Mouse (Mus musculus) hindbrain, embryonic 14.5 days (tissue): ENCODE results near the gene Gm4778. TPM values are rescaled to one million over a fixed set of nuclear protein-coding genes. Genes with fewer than 3 reads are reported as not detected.
A peak's percentile ranks its signal among the peaks of the same experiment; 100 is the strongest.
"Not testable (repeated sequence)": the region's sequence is repeated elsewhere in the genome, so short reads cannot be mapped to it uniquely, and the experiment has no call there.

Source experiments
- ATAC-seq: fragments of 200-750 bp; cut with Nextera tagmentation; 2 replicates; pipeline ENCODE4 v1.8.0; 2017; ENCODE audit warnings: moderate number of reproducible peaks, mild to moderate bottlenecking, moderate TSS enrichment, moderate library complexity; ENCODE audit not compliant: low FRiP score
- DNase-seq: peaks from one replicate; pipeline ENCODE4 v3.0.0-alpha.2; 2015; ENCODE audit warnings: low spot score
- H3K27ac ChIP-seq: fragments of 300-500 bp; sonication (generic); 2 replicates; pipeline ENCODE4 v1.5.1; 2014; ENCODE audit warnings: mild to moderate bottlenecking, moderate library complexity
- H3K27me3 ChIP-seq: fragments of 300-500 bp; sonication (generic); 2 replicates; pipeline ENCODE4 v1.6.1; 2014; ENCODE audit warnings: mild to moderate bottlenecking, low read length, mixed read lengths; ENCODE audit not compliant: control insufficient read depth, insufficient read depth
- H3K36me3 ChIP-seq: fragments of 300-500 bp; sonication (generic); replicated peaks from 2 replicates; pipeline ENCODE4 v1.6.1; 2014; ENCODE audit not compliant: control insufficient read depth, insufficient read depth
- H3K4me1 ChIP-seq: fragments of 300-500 bp; sonication (generic); replicated peaks from 2 replicates; pipeline ENCODE4 v1.6.1; 2014; ENCODE audit warnings: antibody characterized with exemption, low read length, mixed read lengths; ENCODE audit not compliant: control insufficient read depth, insufficient read depth
- H3K4me2 ChIP-seq: fragments of 300-500 bp; sonication (generic); replicated peaks from 2 replicates; pipeline ENCODE4 v1.6.1; 2014; ENCODE audit warnings: mild to moderate bottlenecking, moderate library complexity
- H3K4me3 ChIP-seq: fragments of 300-500 bp; sonication (generic); replicated peaks from 2 replicates; pipeline ENCODE4 v1.5.1; 2014; ENCODE audit warnings: mild to moderate bottlenecking, low read length
- H3K9ac ChIP-seq: fragments of 300-500 bp; sonication (generic); 2 replicates; pipeline ENCODE4 v1.6.1; 2014
- H3K9me3 ChIP-seq: fragments of 300-500 bp; sonication (generic); 2 replicates; pipeline ENCODE4 v1.6.1; 2016; ENCODE audit warnings: low read length; ENCODE audit not compliant: control insufficient read depth
- WGBS: fragments of 180-500 bp; shearing (Covaris S2); extraction: QIAGEN DNeasy Blood & Tissue Kit; methylation state at CpG from one replicate; pipeline ENCODE4 v1.1.7; 2014; 5-methylcytosine and 5-hydroxymethylcytosine counted together
- polyA plus RNA-seq: library from polyadenylated mRNA; unstranded; fragments of >200 nt; fragmentation: Nextera tagmentation; extraction: Ambion mirVana; gene quantifications from 2 replicates; pipeline ENCODE4 v1.2.1, GENCODE M21; 2014

Gm4778 gene
- polyA plus RNA-seq: not detected in 2 replicates

DNA sequence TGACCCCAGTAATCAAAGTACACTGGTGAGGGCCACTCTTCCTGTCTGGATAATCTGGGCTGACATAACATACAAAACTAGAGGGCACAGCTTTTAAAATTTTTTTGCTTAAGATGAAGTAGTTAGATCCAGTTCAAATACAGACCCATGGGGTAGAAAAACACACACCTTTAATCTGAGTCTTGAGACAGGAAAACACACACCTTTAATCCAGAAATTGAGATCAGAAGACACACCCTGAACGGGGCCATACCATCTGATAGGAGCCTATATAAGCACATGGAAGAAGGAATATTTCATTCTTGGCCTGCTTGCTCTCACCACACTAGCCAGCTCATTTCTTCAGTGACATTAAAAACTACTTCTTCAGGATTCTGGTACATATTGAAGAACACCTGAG lies at the start of gene Gm4778:
Gm4778 (plus strand) TSS at position 301 of the 400 bp plus-strand sequence.
- H3K4me3 ChIP-seq, H3K9ac ChIP-seq, H3K9me3 ChIP-seq, H3K36me3 ChIP-seq, H3K4me2 ChIP-seq, DNase-seq, H3K27ac ChIP-seq, ATAC-seq, H3K27me3 ChIP-seq, H3K4me1 ChIP-seq: not testable (repeated sequence)
- 100% methylated on average over 1 of the region's 1 CpGs for WGBS

DNA sequence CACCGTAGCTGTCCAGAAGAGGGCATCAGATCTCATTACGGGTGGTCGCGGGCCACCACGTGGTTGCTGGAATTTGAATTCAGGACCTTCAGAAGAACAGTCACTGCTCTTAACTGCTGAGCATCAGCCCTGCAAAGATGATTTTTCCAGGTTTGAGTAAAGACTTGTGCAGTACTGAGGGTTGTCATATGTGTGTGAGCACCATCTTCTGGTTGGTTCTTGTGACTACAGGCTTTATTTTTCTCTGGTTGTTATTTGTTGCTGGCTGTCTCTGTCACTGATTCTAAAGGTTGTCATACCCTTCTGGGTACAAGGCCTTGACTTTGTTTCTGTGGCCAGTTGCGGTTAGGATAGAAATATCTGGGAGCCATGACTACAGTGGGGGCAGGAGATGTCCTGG lies 3.2 kb upstream of the Gm4778 start:
- H3K27me3 ChIP-seq: no peaks in the 10 kb centered on the region
- H3K9me3 ChIP-seq: no peaks in the 10 kb centered on the region
- no peak overlapping the region for H3K4me3 ChIP-seq
- DNase-seq (peak; percentile 44), ATAC-seq (peak; percentile 68; the same call in 1 of the 2 replicates)
- 45% methylated on average over 6 of the region's 6 CpGs for WGBS
- no peak overlapping the region for H3K27ac ChIP-seq
- no peak overlapping the region for H3K4me2 ChIP-seq
- no peaks in the 10 kb centered on the region for H3K36me3 ChIP-seq
- H3K9ac ChIP-seq: no peak overlapping the region
- H3K4me1 ChIP-seq: no peaks in the 10 kb centered on the region

DNA sequence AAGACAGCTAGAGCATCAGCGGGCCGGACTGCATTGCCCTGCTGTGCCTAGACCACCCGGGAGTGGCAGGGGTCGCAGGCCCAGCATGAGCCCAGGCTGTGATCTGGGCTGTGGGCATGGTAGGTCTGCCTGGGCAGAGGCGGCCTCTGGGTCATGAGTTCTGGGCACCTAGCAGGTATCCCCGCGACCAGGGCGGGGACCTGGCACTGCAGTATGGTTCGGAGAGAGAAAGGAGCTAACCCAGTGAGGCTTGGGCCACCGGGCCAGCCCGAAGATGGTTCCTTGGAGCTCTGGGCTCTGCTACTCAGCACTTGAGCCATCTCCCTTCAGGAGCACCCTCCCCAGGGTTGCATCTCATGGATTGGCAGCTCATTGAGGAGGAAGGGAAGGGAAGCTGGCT lies 12.2 kb downstream of the Gm4778 start:
- Histone ChIP-seq H3K4me3 (no peak overlapping the region), H3K27me3 (no peaks in the 10 kb centered on the region), H3K4me2 (no peak overlapping the region), H3K36me3 (no peaks in the 10 kb centered on the region), H3K27ac (no peak overlapping the region), H3K9ac (no peak overlapping the region), H3K4me1 (no peaks in the 10 kb centered on the region), H3K9me3 (no peaks in the 10 kb centered on the region)
- 89% methylated on average over 11 of the region's 11 CpGs for WGBS
- DNase-seq: no peak
- ATAC-seq: no peak

DNA sequence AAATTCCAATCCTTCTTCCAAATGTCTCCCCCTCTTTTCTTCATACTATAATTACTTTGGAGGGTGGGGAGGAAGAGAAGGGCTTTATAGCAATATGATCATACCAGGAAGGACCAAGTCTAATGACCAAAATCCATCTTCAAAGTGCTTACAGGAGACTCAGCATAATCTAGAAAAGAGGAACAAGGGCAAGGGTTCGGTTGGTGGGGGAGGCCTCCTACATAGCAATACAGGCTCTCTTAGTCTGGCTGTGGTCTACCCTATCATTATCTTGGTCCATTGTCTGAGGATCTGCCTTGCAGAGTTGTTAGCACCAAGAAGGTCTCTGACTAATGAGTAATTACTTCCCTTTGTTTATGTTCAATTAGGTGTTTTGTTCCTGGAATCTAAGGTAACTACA lies 41.6 kb downstream of the Gm4778 start:
- Histone ChIP-seq H3K36me3 (no peaks in the 10 kb centered on the region), H3K27me3 (no peaks in the 10 kb centered on the region), H3K9ac (no peak overlapping the region), H3K9me3 (no peaks in the 10 kb centered on the region), H3K4me1 (peaks cover 6% of the 10 kb centered on the region; the same call in 1 of the 2 replicates), H3K27ac (no peak overlapping the region), H3K4me3 (no peak overlapping the region), H3K4me2 (no peak overlapping the region)
- no peak for DNase-seq
- ATAC-seq: no peak
- 83% methylated on average over 1 of the region's 1 CpGs for WGBS

DNA sequence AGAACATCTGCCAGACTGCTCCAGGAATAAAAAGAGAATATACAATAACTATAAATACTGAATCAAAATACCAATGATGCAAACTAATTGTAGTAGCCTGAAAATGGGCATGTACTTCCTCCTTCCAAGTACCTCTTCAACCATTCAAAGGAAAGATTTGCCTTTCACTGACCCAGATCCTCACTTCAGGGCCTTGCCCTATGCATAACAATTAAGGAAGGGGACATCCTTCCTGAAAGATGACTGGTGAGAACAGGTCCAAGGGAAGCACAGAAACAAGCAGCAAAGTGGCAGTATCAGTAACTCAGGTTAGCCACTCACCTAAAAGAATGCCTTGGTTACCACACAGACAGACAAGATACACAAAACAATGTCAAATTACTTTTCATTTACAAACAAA lies 43.1 kb downstream of the Gm4778 start:
- no peaks in the 10 kb centered on the region for H3K27me3 ChIP-seq
- DNase-seq (no peak), ATAC-seq (no peak)
- H3K36me3 ChIP-seq: no peaks in the 10 kb centered on the region
- H3K9me3 ChIP-seq: no peaks in the 10 kb centered on the region
- H3K4me3 ChIP-seq: no peak overlapping the region
- H3K4me1 ChIP-seq: peaks cover 6% of the 10 kb centered on the region; the same call in 1 of the 2 replicates
- no peak overlapping the region for H3K4me2 ChIP-seq
- H3K27ac ChIP-seq: no peak overlapping the region
- no peak overlapping the region for H3K9ac ChIP-seq

DNA sequence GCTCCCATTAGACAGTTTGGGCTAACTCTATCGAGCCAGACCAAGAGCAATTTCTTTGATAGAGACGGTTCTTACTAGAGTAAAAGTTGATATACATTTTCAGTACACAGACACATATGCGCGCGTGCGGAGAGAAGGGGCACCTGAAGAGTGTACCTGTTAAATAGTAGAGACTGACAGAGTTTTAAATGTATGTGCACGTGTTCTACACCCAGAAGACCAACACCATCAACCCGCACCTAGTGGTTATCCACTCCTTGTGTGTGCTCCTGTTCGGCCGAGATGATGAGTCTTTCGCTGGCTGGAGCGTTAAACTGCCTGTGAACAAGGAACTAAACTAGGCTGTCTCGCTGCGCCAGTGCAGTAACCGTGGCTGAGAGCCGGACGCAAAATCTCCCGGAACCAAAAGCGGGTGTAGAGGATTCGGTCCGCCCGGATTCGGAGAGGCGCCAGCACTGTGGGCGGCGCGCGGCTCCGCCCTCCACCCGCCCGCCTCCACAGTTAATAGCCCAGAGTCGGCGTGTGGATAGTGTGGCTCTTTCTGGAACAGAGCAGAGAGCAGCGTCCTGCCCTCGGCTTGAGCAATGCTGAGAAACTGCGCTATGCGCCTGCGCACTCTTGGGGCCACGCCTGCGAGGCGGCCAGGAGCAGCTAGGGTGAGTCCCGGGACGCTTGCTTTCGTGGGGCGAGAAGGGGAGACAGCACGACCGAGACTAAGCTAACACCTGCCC lies 46.0 kb downstream of the Gm4778 start, which contains the start of gene Them4:
Them4 (plus strand) TSS at position 457 of the 731 bp plus-strand sequence.
- Histone ChIP-seq H3K4me2 (peak within 1 kb of the TSS; percentile 71), H3K4me1 (peaks cover 6% of the 10 kb centered on the region; the same call in 1 of the 2 replicates), H3K36me3 (no peaks in the 10 kb centered on the region), H3K27me3 (no peaks in the 10 kb centered on the region), H3K9me3 (no peaks in the 10 kb centered on the region), H3K27ac (peak within 1 kb of the TSS; percentile 85), H3K4me3 (peak within 1 kb of the TSS; percentile 64), H3K9ac (peak within 1 kb of the TSS; percentile 74)
- WGBS: 2% methylated on average over 47 of the region's 47 CpGs
- DNase-seq: peak; percentile 88
- peak; percentile 99 for ATAC-seq

DNA sequence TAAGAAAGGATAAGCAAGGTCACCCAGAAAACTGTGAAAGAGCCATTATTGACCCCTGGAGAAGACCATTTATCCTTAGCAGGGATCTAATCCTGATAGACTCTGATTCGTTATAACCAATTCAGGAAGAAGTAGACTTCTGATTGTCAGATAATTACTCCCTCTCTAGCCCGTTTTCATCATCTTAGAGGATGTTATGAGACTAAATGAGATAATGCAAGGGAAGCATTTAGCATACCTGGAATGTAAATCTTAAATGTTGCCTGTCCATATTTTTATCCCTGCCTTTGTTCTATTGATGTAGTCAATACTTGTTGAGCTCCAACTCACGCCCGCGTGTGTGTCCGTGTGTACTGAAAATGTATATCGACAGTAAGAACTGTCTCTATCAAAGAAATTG lies 46.7 kb downstream of the Gm4778 start:
- H3K9me3 ChIP-seq: no peaks in the 10 kb centered on the region
- peak overlapping the region; percentile 85 for H3K27ac ChIP-seq
- H3K4me1 ChIP-seq: peaks cover 6% of the 10 kb centered on the region; the same call in 1 of the 2 replicates
- H3K4me2 ChIP-seq: peak overlapping the region; percentile 71
- H3K36me3 ChIP-seq: no peaks in the 10 kb centered on the region
- WGBS: 48% methylated on average over 7 of the region's 7 CpGs
- H3K27me3 ChIP-seq: no peaks in the 10 kb centered on the region
- no peak for ATAC-seq
- DNase-seq: peak; percentile 52
- peak overlapping the region; percentile 64 for H3K4me3 ChIP-seq
- H3K9ac ChIP-seq: peak overlapping the region; percentile 74

DNA sequence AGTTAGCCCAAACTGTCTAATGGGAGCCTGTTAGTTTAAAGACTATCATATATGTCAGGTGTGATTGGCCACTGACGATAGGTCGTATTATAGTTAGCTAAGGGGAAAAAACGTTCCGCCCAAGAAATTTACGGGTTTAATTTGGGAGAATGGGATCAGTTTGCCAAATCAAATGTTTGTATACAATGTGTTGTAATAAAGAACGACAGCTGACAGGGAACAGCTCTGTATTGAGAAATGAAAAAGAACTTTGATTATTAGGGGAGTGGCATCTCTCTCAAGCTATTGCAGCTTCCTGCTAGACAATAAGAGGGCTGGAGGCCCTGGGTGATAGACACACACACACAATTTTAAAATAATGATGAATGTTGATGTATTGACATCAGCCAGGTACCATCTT lies 47.1 kb downstream of the Gm4778 start:
- Histone ChIP-seq H3K27me3 (no peaks in the 10 kb centered on the region), H3K9me3 (no peaks in the 10 kb centered on the region), H3K9ac (peak overlapping the region; percentile 74), H3K36me3 (no peaks in the 10 kb centered on the region), H3K27ac (no peak overlapping the region; the same call in 1 of the 2 replicates), H3K4me1 (peaks cover 6% of the 10 kb centered on the region; the same call in 1 of the 2 replicates), H3K4me2 (peak overlapping the region; percentile 71), H3K4me3 (peak overlapping the region; percentile 64)
- WGBS: 79% methylated on average over 6 of the region's 6 CpGs
- DNase-seq (no peak), ATAC-seq (no peak)

DNA sequence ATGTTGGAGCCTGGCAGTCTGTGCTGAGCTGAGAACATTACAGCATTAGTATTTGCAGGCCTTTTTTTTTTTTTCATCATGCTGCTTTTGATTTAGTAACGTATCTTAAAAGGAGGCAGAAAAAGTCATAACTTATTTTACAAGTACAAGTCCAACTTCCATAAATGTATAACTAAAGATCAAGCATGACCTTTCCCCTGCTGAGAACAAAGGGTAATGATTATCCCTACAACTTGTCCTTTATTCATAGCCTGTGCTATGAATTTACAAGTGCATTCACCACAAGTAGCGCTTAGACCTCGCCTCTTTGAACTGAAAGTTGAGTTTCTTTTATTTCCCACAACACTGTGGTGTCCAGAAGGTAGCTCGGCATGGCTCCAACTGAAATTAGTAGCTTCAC lies 47.5 kb downstream of the Gm4778 start:
- Histone ChIP-seq H3K4me2 (peak overlapping the region; percentile 71), H3K9me3 (no peaks in the 10 kb centered on the region), H3K27ac (no peak overlapping the region), H3K4me3 (peak overlapping the region; percentile 64), H3K27me3 (no peaks in the 10 kb centered on the region), H3K9ac (peak overlapping the region; percentile 74; the same call in 1 of the 2 replicates), H3K4me1 (peaks cover 6% of the 10 kb centered on the region; the same call in 1 of the 2 replicates), H3K36me3 (no peaks in the 10 kb centered on the region)
- ATAC-seq (no peak), DNase-seq (no peak)
- WGBS: 79% methylated on average over 4 of the region's 4 CpGs
